Mouse (Mus musculus) limb, embryonic 12.5 days (tissue): ENCODE results near the gene Plk2. TPM values are rescaled to one million over a fixed set of nuclear protein-coding genes. Genes with fewer than 3 reads are reported as not detected.

Experiments
- ATAC-seq: fragments of 200-750 bp; cut with Nextera tagmentation; 2 replicates; pipeline ENCODE4 v1.8.0; 2017; ENCODE audit warnings: low read depth, moderate TSS enrichment; ENCODE audit not compliant: insufficient number of reproducible peaks, insufficient read depth, low FRiP score, low TSS enrichment
- H3K27ac ChIP-seq: fragments of 300-500 bp; sonication (generic); 2 replicates; pipeline ENCODE4 v1.5.1; 2016; ENCODE audit warnings: mild to moderate bottlenecking, moderate library complexity
- H3K27me3 ChIP-seq: fragments of 300-500 bp; sonication (generic); 2 replicates; pipeline ENCODE4 v1.6.1; 2016; ENCODE audit warnings: mild to moderate bottlenecking, moderate library complexity
- H3K36me3 ChIP-seq: fragments of 300-500 bp; sonication (generic); 2 replicates; pipeline ENCODE4 v1.6.1; 2016; ENCODE audit warnings: mild to moderate bottlenecking, moderate library complexity
- H3K4me1 ChIP-seq: fragments of 300-500 bp; sonication (generic); replicated peaks from 2 replicates; pipeline ENCODE4 v1.6.1; 2016
- H3K4me2 ChIP-seq: fragments of 300-500 bp; sonication (generic); 2 replicates; pipeline ENCODE4 v1.6.1; 2016; ENCODE audit warnings: mild to moderate bottlenecking, moderate library complexity
- H3K4me3 ChIP-seq: fragments of 300-500 bp; sonication (generic); replicated peaks from 2 replicates; pipeline ENCODE4 v1.5.1; 2016; ENCODE audit warnings: mild to moderate bottlenecking
- H3K9ac ChIP-seq: fragments of 300-500 bp; sonication (generic); replicated peaks from 2 replicates; pipeline ENCODE4 v1.6.1; 2016; ENCODE audit warnings: mild to moderate bottlenecking, moderate library complexity
- H3K9me3 ChIP-seq: fragments of 300-500 bp; sonication (generic); 2 replicates; pipeline ENCODE4 v1.6.1; 2016; ENCODE audit warnings: mild to moderate bottlenecking, moderate library complexity
- WGBS: fragments of 180-500 bp; shearing (Covaris S2); methylation state at CpG from one replicate; pipeline ENCODE4 v1.1.7; 2016; 5-methylcytosine and 5-hydroxymethylcytosine counted together
- polyA plus RNA-seq: library from polyadenylated mRNA; unstranded; fragments of >200 nt; fragmentation: Nextera tagmentation; extraction: Ambion mirVana; gene quantifications from 2 replicates; pipeline ENCODE4 v1.2.1, GENCODE M21; 2016

Plk2 gene
- polyA plus RNA-seq, 1 experiment from 2014 or later: 168 TPM

DNA sequence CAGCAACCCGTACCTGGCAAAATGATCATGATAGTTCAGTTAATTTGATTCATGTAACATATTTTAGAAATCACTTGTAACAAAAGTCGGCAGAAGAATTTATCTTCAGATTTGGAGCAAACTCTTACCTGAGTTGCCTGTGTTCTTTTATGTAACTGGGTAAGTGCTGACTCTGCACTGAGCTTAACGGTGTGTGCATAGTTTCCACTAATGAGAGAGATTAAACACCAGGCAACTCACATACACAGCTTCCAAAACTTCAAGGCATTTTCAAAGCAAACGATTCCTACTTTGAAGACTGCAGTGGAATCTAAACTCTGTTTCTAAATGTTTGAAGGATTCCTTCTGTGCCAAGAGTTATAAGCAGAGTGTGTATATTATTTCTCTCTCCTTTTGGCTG lies 49.5 kb downstream of the Plk2 start:
- Histone ChIP-seq H3K27ac (no peak overlapping the region), H3K27me3 (no peaks in the 10 kb centered on the region), H3K9me3 (no peaks in the 10 kb centered on the region), H3K9ac (no peak overlapping the region), H3K4me3 (no peak overlapping the region), H3K4me2 (no peak overlapping the region), H3K4me1 (peaks cover 8% of the 10 kb centered on the region), H3K36me3 (no peaks in the 10 kb centered on the region)
- ATAC-seq: no peak
- 52% methylated on average over 4 of the region's 4 CpGs for whole genome bisulfite sequencing

DNA sequence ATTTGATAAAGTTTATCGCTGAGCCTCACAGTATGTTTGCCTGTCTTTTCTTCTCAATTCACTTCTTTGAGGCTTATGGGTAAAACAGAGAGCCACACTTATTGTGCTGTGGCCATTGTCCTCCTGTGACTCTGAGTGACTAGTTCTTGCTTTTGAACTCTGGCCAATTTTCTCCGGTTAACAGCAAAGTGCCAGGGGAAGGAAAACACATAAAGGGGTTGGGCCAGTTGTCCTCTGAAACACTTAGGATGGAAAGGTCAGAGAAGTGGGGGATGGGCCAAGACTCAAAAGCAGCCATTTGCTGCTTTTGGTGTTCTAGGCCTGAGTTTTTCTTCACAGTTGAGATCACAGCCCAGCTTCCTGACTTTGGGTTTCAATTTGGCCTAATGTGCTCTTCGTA lies 50.0 kb downstream of the Plk2 start:
- Histone ChIP-seq H3K4me3 (no peak overlapping the region), H3K27me3 (no peaks in the 10 kb centered on the region), H3K4me1 (peaks cover 8% of the 10 kb centered on the region), H3K9ac (no peak overlapping the region), H3K4me2 (no peak overlapping the region), H3K9me3 (no peaks in the 10 kb centered on the region), H3K36me3 (no peaks in the 10 kb centered on the region), H3K27ac (peak overlapping the region; percentile 29; the same call in 1 of the 2 replicates)
- WGBS: 51% methylated on average over 3 of the region's 3 CpGs
- ATAC-seq: no peak

DNA sequence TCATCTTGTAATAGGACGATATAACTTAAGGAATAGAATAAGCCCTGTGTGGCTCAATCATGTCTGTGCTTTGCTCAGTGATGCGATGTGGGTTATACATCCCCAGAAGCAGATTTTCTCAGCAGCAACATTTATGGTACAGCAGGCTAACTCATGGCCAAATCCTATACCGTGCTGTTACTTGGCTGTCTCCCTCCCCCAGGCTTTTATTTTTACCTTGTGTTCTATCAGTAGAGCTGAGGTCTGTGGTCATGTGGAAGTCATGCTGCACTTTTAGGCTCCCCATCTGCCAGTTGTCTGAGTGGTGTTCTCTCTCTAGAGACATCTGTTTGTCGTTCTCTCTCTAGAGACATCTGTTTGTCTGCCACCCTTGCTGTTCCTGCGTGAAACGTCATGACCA lies 51.6 kb downstream of the Plk2 start:
- Histone ChIP-seq H3K36me3 (no peaks in the 10 kb centered on the region), H3K9ac (no peak overlapping the region), H3K9me3 (no peaks in the 10 kb centered on the region), H3K4me1 (peaks cover 8% of the 10 kb centered on the region), H3K4me2 (no peak overlapping the region), H3K27me3 (no peaks in the 10 kb centered on the region), H3K4me3 (no peak overlapping the region), H3K27ac (no peak overlapping the region)
- ATAC-seq: no peak
- 70% methylated on average over 6 of the region's 6 CpGs for WGBS

DNA sequence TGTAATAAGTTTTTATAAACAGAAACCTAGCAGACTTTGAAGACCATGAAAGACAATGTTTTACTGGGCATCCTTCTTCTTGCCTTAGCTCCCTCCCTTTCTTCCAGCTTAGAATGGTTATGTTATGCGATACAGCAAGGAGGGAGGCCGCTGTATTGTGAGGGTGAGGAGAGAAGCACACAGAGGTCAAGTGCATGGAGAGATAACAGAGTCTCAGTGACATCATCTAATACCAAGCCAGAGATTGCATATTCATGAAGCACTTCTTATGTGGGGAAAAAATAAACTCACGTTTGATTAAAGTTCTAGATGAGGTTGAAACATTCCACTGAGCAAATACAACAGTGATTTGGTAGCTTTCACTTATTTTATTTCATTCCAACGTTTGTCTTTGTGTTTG lies 55.2 kb downstream of the Plk2 start:
- H3K4me1 ChIP-seq: peaks cover 14% of the 10 kb centered on the region
- no peak overlapping the region for H3K4me2 ChIP-seq
- no peaks in the 10 kb centered on the region for H3K9me3 ChIP-seq
- no peaks in the 10 kb centered on the region for H3K27me3 ChIP-seq
- no peak overlapping the region for H3K4me3 ChIP-seq
- no peak overlapping the region for H3K27ac ChIP-seq
- no peak for ATAC-seq
- no peaks in the 10 kb centered on the region for H3K36me3 ChIP-seq
- no peak overlapping the region for H3K9ac ChIP-seq
- 81% methylated on average over 4 of the region's 4 CpGs for WGBS

Other genes starting within 250 kb of the Plk2 start
- gene Rab3c, start 114.0 kb upstream of the Plk2 start, polyA plus RNA-seq: 0.76 and 1.5 TPM in 2 replicates
- gene Gapt, start 37.8 kb upstream of the Plk2 start, polyA plus RNA-seq: 0.10 and 0.27 TPM in 2 replicates